Mouse (Mus musculus): ENCODE data around the gene Gm4969. TPM values are rescaled to one million over a fixed set of nuclear protein-coding genes. Genes with fewer than 3 reads are reported as not detected.

Gene Gm4969
- total and polyA plus RNA-seq, 2 experiments from 2014 or later: 9.4 to 12.7 TPM

- Histone ChIP-seq H3K36me3 (ENCODE audit: insufficient read depth, low read length) (peaks cover 55% of the 10 kb centered on the region), H3K4me3 (ENCODE audit: low read depth, low read length) (no peak overlapping the region), H3K27me3 (ENCODE audit: insufficient read depth, low read length) (no peaks in the 10 kb centered on the region), H3K9ac (replicated peaks; ENCODE audit: low read length, poor library complexity, severe bottlenecking) (no peak overlapping the region), H3K9me3 (ENCODE audit: low read length) (no peaks in the 10 kb centered on the region), H3K4me2 (ENCODE audit: low read depth, low read length, poor library complexity, severe bottlenecking) (peak overlapping the region; percentile 3), H3K27ac (ENCODE audit: low read depth, low read length) (no peak overlapping the region), H3K4me1 (ENCODE audit: insufficient read depth, low read length) (no peaks in the 10 kb centered on the region)
- TF ChIP-seq CTCF (IDR thresholded peaks at IDR 0.05): no peak
- ATAC-seq (ENCODE audit: low FRiP score) (no peak), DNase-seq (ENCODE audit: low spot score) (no peak)
- 70% methylated on average over 6 of the region's 6 CpGs for WGBS
These were observed 33.8 kb downstream of the Gm4969 start for GRCm38 (mm10) chr7:19084277-19084771.

DNA sequence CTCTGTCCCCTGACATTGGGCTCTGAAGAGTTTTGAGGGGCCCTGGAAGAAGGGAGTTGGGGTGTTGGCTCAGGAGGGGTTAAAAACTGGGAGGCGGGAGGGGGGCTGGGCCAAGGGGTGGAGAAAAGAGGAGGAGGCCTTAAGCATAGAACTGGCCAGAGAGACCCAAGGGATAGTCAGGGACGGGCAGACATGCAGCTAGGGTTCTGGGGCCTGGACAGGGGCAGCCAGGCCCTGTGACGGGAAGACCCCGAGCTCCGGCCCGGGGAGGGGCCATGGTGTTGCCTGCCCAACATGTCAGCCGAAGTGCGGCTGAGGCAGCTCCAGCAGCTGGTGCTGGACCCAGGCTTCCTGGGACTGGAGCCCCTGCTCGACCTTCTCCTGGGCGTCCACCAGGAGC lies 34.5 kb downstream of the Gm4969 start, which contains the start of gene Dmpk:
Dmpk (plus strand) TSS at position 149 of the 400 bp plus-strand sequence.
- DNase-seq (ENCODE audit: low spot score) (no peak), ATAC-seq (ENCODE audit: low FRiP score) (0 out of 2 replicates have a peak, but pooled peaks have one; percentile 25)
- Histone ChIP-seq H3K4me1 (ENCODE audit: insufficient read depth, low read length) (no peaks in the 10 kb centered on the region), H3K9ac (replicated peaks; ENCODE audit: low read length, poor library complexity, severe bottlenecking) (no peak within 1 kb of the TSS), H3K36me3 (ENCODE audit: insufficient read depth, low read length) (peaks cover 55% of the 10 kb centered on the region), H3K4me3 (ENCODE audit: low read depth, low read length) (no peak within 1 kb of the TSS), H3K27me3 (ENCODE audit: insufficient read depth, low read length) (no peaks in the 10 kb centered on the region), H3K4me2 (ENCODE audit: low read depth, low read length, poor library complexity, severe bottlenecking) (peak within 1 kb of the TSS; percentile 3), H3K9me3 (ENCODE audit: low read length) (no peaks in the 10 kb centered on the region), H3K27ac (ENCODE audit: low read depth, low read length) (no peak within 1 kb of the TSS)
- no peak for TF ChIP-seq CTCF (IDR thresholded peaks at IDR 0.05)
- WGBS: 46% methylated on average over 10 of the region's 10 CpGs

DNA sequence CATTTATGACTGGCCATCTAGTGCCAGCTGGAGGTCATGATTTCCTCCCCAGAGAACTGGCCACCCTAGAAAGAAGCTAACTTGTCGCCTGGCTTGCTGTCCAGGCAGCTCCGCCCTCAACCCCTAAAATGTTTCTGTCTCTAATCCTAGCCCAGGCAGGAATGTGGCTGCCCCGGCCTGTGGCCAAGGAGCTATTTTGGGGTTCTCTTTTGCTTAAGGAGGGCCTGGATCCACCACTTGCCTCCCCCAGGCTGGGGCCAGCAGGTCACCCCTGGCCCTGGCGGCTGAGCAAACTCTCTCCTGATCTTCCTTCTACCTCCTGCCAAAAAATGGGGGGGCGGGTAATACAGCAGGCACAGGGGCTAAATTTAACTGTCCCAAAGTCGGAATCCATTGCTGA lies 35.1 kb downstream of the Gm4969 start:
- H3K27ac ChIP-seq (ENCODE audit: low read depth, low read length): no peak overlapping the region

GRCm38 (mm10) chr7:19082171-19082570 lies 36.0 kb downstream of the Gm4969 start:
- DNase-seq (ENCODE audit: low spot score) (no peak), ATAC-seq (ENCODE audit: low FRiP score) (no peak)
- Histone ChIP-seq H3K27ac (ENCODE audit: low read depth, low read length) (no peak overlapping the region), H3K9me3 (ENCODE audit: low read length) (no peaks in the 10 kb centered on the region), H3K36me3 (ENCODE audit: insufficient read depth, low read length) (peaks cover 44% of the 10 kb centered on the region), H3K4me3 (ENCODE audit: low read depth, low read length) (no peak overlapping the region), H3K9ac (replicated peaks; ENCODE audit: low read length, poor library complexity, severe bottlenecking) (no peak overlapping the region), H3K4me2 (ENCODE audit: low read depth, low read length, poor library complexity, severe bottlenecking) (no peak overlapping the region), H3K27me3 (ENCODE audit: insufficient read depth, low read length) (no peaks in the 10 kb centered on the region), H3K4me1 (ENCODE audit: insufficient read depth, low read length) (peaks cover 5% of the 10 kb centered on the region; the same call in 1 of the 2 replicates)
- no peak for TF ChIP-seq CTCF (IDR thresholded peaks at IDR 0.05)
- WGBS: 75% methylated on average over 4 of the region's 4 CpGs

More for the DNA sequence above, 35.1 kb downstream of the Gm4969 start:
- WGBS: 56% methylated on average over 6 of the region's 6 CpGs
- Histone ChIP-seq H3K9ac (replicated peaks; ENCODE audit: low read length, poor library complexity, severe bottlenecking) (no peak overlapping the region), H3K36me3 (ENCODE audit: insufficient read depth, low read length) (peaks cover 51% of the 10 kb centered on the region), H3K27me3 (ENCODE audit: insufficient read depth, low read length) (no peaks in the 10 kb centered on the region), H3K4me3 (ENCODE audit: low read depth, low read length) (no peak overlapping the region), H3K4me1 (ENCODE audit: insufficient read depth, low read length) (no peaks in the 10 kb centered on the region), H3K9me3 (ENCODE audit: low read length) (no peaks in the 10 kb centered on the region), H3K4me2 (ENCODE audit: low read depth, low read length, poor library complexity, severe bottlenecking) (no peak overlapping the region)
- no peak for TF ChIP-seq CTCF (IDR thresholded peaks at IDR 0.05)
- DNase-seq (ENCODE audit: low spot score) (no peak), ATAC-seq (ENCODE audit: low FRiP score) (no peak)

- H3K4me3 ChIP-seq (ENCODE audit: low read depth, low read length): no peak overlapping the region
- ATAC-seq (ENCODE audit: low FRiP score) (no peak), DNase-seq (ENCODE audit: low spot score) (no peak)
- TF ChIP-seq CTCF (IDR thresholded peaks at IDR 0.05): no peak
- no peaks in the 10 kb centered on the region for H3K9me3 ChIP-seq (ENCODE audit: low read length)
- no peak overlapping the region for H3K4me2 ChIP-seq (ENCODE audit: low read depth, low read length, poor library complexity, severe bottlenecking)
- peaks cover 5% of the 10 kb centered on the region; the same call in 1 of the 2 replicates for H3K4me1 ChIP-seq (ENCODE audit: insufficient read depth, low read length)
- no peak overlapping the region for H3K9ac ChIP-seq (replicated peaks; ENCODE audit: low read length, poor library complexity, severe bottlenecking)
- H3K27me3 ChIP-seq (ENCODE audit: insufficient read depth, low read length): no peaks in the 10 kb centered on the region
- no peak overlapping the region for H3K27ac ChIP-seq (ENCODE audit: low read depth, low read length)
- H3K36me3 ChIP-seq (ENCODE audit: insufficient read depth, low read length): peaks cover 43% of the 10 kb centered on the region
- WGBS: 94% methylated on average over 19 of the region's 19 CpGs
These were observed 37.7 kb downstream of the Gm4969 start for GRCm38 (mm10) chr7:19080451-19080950.

DNA sequence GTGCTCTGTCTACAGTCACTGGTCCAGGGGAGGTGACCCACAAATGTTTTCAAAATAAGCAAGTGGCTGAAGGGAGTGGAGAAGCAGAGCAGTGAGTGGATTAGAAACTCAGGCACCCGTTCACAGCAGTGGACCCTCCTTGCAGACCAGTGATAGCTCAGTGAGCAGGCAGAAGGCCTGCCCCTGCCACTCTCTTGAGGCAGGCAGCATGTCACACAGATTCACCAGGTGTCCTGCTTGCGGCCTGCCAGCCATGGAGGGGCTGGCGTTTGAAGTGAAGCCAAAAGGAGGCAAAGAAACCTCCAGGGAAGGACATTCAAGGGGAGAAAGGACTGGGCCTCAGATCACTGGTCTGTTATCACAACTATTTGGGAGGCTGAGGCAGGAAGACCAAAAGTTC lies 39.4 kb downstream of the Gm4969 start:
- ATAC-seq (ENCODE audit: low FRiP score) (no peak), DNase-seq (ENCODE audit: low spot score) (no peak)
- Histone ChIP-seq H3K36me3 (ENCODE audit: insufficient read depth, low read length) (peaks cover 43% of the 10 kb centered on the region), H3K4me1 (ENCODE audit: insufficient read depth, low read length) (peaks cover 5% of the 10 kb centered on the region; the same call in 1 of the 2 replicates), H3K4me2 (ENCODE audit: low read depth, low read length, poor library complexity, severe bottlenecking) (no peak overlapping the region), H3K9ac (replicated peaks; ENCODE audit: low read length, poor library complexity, severe bottlenecking) (no peak overlapping the region), H3K27ac (ENCODE audit: low read depth, low read length) (no peak overlapping the region), H3K27me3 (ENCODE audit: insufficient read depth, low read length) (no peaks in the 10 kb centered on the region), H3K9me3 (ENCODE audit: low read length) (no peaks in the 10 kb centered on the region), H3K4me3 (ENCODE audit: low read depth, low read length) (no peak overlapping the region)
- no peak for TF ChIP-seq CTCF (IDR thresholded peaks at IDR 0.05)
- 78% methylated on average over 3 of the region's 3 CpGs for WGBS

Data from midbrain, postnatal 0 days (tissue).